ENCODE assay signal across 16 mouse cellular contexts in the genomic region with DNA sequence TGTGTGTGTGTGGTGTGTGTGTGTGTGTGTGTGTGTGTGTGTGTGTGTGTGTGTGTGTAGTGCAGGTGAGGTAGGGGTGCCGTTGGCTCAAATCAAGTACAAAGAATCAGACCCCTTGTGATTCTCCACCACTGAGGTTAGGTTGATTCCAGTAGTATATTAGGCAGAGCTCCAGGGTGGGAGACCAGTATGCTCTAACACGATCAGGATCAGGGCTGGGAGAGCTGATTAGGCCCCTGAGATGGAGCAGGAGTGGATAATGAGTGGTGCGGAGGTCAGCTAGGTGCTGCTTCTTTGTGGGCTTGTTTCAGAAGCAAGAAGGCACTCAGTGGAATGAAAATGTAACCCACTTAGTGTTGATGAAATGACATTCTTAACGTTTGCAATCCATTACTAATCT. TPM values are rescaled to one million over a fixed set of nuclear protein-coding genes. Genes with fewer than 3 reads are reported as not detected.
"Had no signal": no experiment of that assay in that cellular context is flagged by ENCODE, and none has a peak within 500 bp of the region (broad histone marks: within the 10 kb centered on the region; RNA-seq: fewer than 3 reads in every experiment).

No protein-coding gene starts in this region.

- H3K4me2 ChIP-seq: limb, embryonic 15.5 days; liver, embryonic 12.5 days; lung, embryonic 14.5 days; neural tube, embryonic 15.5 days had no signal

- H3K4me3 ChIP-seq: limb, embryonic 15.5 days; liver, embryonic 12.5 days; myocyte; neural tube, embryonic 15.5 days had no signal

- H3K9ac ChIP-seq: limb, embryonic 15.5 days; liver, embryonic 12.5 days; lung, embryonic 14.5 days; neural tube, embryonic 15.5 days had no signal

- H3K27me3 ChIP-seq: limb, embryonic 15.5 days; liver, embryonic 12.5 days; neural tube, embryonic 15.5 days had no signal

- H3K36me3 ChIP-seq: limb, embryonic 15.5 days; liver, embryonic 12.5 days had no signal

- ATAC-seq: liver, embryonic 12.5 days had no signal

- H3K9me3 ChIP-seq: limb, embryonic 15.5 days; liver, embryonic 12.5 days; neural tube, embryonic 15.5 days had no signal

- H3K27ac ChIP-seq: limb, embryonic 15.5 days; liver, embryonic 12.5 days; neural tube, embryonic 15.5 days had no signal

- DNase-seq: kidney, adult 8-10 months; kidney, postnatal 25 days; layer of hippocampus, adult 9-11 months; layer of hippocampus, postnatal 36 days; lung, embryonic 14.5 days; lung, postnatal 10 days; lung, postnatal 4 days; right cerebral cortex, postnatal 4 days; spleen, adult 18-20 months; thymus, adult 18-20 months; thymus, postnatal 14 days had no signal

- H3K4me1 ChIP-seq: limb, embryonic 15.5 days; liver, embryonic 12.5 days had no signal

RNA-seq across cellular contexts. Expression of gene Astn1, which starts 28.6 kb away (rescaled TPM):
- polyA plus RNA-seq: liver, embryonic 16.5 days; myocyte had no signal

RNA-seq across cellular contexts. Expression of gene Brinp2, which starts 34.6 kb away (rescaled TPM):
- polyA plus RNA-seq: liver, embryonic 16.5 days; myocyte had no signal
